Mouse (Mus musculus) macrophage (primary cell): ENCODE data around the gene Cdhr3. TPM values are rescaled to one million over a fixed set of nuclear protein-coding genes. Genes with fewer than 3 reads are reported as not detected.

Source experiments
- H3K27ac ChIP-seq: fragments of 350-480 bp; formaldehyde crosslinking; 2 replicates; pipeline ENCODE4 v1.9.0; 2021
- H3K36me3 ChIP-seq: fragments of 350-480 bp; formaldehyde crosslinking; 2 replicates; pipeline ENCODE4 v1.9.0; 2021; ENCODE audit errors: inconsistent target
- H3K4me3 ChIP-seq: fragments of 350-480 bp; formaldehyde crosslinking; 2 replicates; pipeline ENCODE4 v1.9.0; 2021; ENCODE audit errors: inconsistent target
- H3K79me2 ChIP-seq: fragments of 350-480 bp; formaldehyde crosslinking; 2 replicates; pipeline ENCODE4 v1.9.0; 2021; ENCODE audit errors: inconsistent target
- WGBS: methylation state at CpG from one replicate; pipeline ENCODE4 v1.1.7; 2026; ENCODE audit warnings: inconsistent platforms; ENCODE audit not compliant: missing documents; 5-methylcytosine and 5-hydroxymethylcytosine counted together
- polyA plus RNA-seq: library from polyadenylated mRNA; stranded (reverse); fragments of 250-400 nt; gene quantifications from 3 replicates; pipeline ENCODE4 v1.2.4, GENCODE M21; 2018; ENCODE audit warnings: inconsistent platforms

The Cdhr3 gene
- polyA plus RNA-seq, 1 experiment from 2014 or later = not detected

DNA sequence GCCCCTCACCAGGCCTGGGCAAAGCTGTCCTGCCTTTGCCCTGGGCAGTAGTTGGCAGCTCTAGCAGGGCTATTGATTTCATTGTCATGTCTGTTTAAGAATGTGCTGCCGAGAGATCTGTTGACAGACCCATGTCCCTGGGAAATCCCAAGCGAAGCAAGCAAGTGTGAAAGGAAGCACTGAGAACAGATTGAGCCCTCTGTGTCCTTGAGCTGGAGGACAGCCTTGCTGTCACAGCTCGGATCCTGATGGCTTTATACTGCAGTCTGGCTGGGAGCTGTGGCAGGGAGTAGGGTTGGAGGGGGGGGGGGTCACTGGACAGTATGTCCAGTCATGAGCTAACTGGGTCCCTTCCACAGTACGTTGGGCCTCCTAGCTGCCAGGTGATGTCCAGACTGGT is 13.0 kb upstream of the Cdhr3 start:
- Histone ChIP-seq H3K27ac (no peak overlapping the region), H3K36me3 (no peaks in the 10 kb centered on the region), H3K79me2 (no peaks in the 10 kb centered on the region), H3K4me3 (no peak overlapping the region)
- 96% methylated on average over 4 of the region's 4 CpGs for WGBS

DNA sequence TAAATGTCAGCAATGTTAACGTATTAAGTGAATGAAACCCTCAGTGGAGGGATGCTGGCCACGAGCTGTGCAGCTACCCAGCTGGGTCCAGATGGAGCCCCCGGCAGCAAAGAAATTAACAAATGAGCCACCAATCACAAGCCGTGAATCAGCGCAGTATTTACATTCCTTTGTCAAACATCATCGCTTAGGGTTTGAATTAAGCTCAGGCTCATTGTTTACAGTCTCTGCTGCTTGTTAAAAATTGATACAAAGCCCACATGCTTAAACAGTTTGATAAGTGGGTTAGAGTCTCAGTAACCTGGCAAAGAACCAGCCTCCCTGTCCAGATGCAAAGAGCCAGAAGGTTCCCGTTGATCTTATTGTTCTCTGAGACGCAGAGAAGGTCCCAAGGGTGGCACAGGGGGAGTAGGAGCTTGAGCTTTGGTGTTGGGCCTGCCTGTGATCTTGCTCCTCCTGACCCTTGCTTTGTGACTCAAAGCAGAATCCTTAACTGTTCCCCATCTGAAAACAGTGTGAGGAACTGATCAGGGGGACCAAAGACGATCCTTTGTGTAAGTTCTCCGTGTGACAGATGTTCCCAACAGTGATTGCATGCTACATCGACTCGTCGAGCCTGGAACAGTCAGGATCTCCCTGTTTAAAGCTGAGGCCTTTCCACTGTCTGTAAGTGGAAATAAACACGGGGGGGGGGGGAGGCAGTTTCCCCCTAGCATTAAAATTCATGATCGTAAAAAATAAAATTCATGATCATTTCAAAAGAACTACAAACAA is 9.9 kb upstream of the Cdhr3 start:
- Histone ChIP-seq H3K27ac (no peak overlapping the region), H3K4me3 (no peak overlapping the region), H3K79me2 (no peaks in the 10 kb centered on the region), H3K36me3 (no peaks in the 10 kb centered on the region)
- WGBS = 84% methylated on average over 12 of the region's 15 CpGs

DNA sequence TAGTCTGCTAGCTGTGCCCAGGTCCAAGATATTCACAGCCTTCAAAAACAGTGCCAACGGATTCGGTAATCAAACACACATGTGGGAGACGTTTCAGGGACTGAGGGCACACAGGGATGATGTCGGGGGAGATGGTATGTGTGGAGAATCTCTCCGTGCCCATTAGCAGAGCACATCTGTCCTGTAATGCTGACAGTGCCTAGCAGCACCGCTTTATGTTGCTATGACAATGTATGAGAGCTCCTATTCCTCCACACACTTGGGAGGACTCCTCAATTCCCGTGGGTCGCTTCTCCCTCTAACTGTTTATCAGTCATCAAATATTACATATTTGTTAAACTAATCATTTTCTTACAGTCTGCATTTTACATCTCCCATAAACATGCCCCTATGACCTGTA is 9.0 kb upstream of the Cdhr3 start:
- 94% methylated on average over 8 of the region's 8 CpGs for WGBS
- Histone ChIP-seq H3K27ac (no peak overlapping the region), H3K36me3 (no peaks in the 10 kb centered on the region), H3K79me2 (no peaks in the 10 kb centered on the region), H3K4me3 (no peak overlapping the region)

DNA sequence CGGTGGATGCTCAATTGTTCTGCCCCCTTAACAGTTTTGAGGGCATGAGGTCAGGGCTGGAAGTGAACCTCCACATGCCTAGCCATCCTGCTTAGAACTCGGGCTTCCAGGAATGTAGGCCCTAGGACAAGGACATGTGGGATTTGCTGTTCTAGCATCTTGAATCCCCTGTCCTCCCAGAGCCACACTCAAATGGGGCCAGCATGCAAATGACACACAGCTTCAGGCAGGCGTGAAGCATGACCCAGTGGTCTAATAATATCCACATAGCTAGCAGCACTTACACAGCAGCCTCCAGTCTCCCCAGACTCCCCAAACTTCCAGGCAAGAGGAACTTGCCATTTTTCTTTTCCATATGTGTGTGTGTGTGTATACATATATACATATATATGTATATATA is 3.3 kb upstream of the Cdhr3 start:
- Histone ChIP-seq H3K4me3 (no peak overlapping the region), H3K36me3 (no peaks in the 10 kb centered on the region), H3K79me2 (no peaks in the 10 kb centered on the region), H3K27ac (no peak overlapping the region)
- WGBS = 96% methylated on average over 3 of the region's 3 CpGs

DNA sequence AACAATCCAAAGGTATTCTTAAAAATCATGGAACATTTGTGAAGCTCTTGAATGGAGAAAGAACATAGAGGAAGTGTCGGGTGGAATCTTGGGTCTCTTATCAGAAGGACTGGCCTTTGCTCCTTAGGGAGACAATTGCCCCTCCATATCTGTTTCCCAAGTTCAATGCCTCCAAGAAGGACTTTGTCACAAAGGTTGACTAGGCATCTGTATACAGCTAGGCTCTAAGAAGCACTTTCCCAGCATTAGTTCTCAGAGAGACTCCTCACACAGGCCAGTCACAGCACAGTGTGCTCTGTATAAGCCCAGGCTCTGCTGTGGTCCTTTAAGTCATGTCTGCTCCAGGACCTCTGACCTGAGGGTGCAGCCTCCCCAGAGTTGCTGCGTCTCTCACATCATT is 479 bp downstream of the Cdhr3 start:
- 92% methylated on average over 2 of the region's 2 CpGs for whole genome bisulfite sequencing
- no peaks in the 10 kb centered on the region for H3K79me2 ChIP-seq
- H3K4me3 ChIP-seq = no peak overlapping the region

DNA sequence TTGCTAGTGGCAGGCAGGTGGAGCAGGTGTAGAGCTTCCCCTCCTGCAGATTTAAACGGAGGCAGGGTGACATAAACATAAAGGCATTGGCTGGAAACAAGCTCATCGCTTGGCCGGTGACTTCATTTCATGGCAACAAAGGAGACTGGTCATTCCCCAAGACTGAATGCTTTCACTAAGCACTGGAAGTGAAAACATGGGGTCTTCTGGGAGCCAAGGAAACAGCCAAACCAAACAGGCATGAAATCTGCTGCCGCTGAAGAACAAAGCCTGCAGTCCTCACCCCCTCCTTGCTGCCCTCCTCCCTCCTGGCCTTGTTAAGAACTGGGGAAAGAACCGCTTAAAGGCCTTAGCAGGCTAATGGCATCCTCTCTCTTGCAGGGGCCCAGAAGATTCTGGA is 6.5 kb downstream of the Cdhr3 start:
- 82% methylated on average over 5 of the region's 5 CpGs for WGBS
- Histone ChIP-seq H3K36me3 (no peaks in the 10 kb centered on the region), H3K79me2 (no peaks in the 10 kb centered on the region), H3K4me3 (no peak overlapping the region), H3K27ac (no peak overlapping the region)

More for the DNA sequence above, 479 bp downstream of the Cdhr3 start:
- H3K36me3 ChIP-seq = no peaks in the 10 kb centered on the region
- no peak overlapping the region for H3K27ac ChIP-seq

DNA sequence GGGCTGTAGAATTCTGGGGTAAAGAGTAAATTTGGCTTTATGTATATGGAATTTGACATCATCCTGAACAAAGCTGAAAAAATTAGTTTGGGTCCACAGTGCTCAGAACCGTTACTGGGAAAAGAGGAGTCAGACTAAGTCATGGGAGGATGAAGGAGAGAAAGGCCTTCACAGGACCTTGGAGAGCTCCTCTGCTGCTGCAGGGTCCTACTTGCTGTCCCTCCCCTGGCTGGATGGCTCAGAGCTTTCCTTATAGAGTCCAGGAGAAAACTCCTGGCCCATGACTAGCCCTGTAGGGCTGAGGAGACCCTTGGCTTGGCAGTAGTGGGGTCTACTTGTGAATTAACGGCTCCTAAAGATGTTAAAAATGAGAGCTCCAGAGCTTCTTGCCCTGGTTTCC is 8.0 kb downstream of the Cdhr3 start:
- Histone ChIP-seq H3K27ac (no peak overlapping the region), H3K36me3 (no peaks in the 10 kb centered on the region), H3K4me3 (no peak overlapping the region), H3K79me2 (no peaks in the 10 kb centered on the region)
- 31% methylated on average over 2 of the region's 2 CpGs for WGBS

DNA sequence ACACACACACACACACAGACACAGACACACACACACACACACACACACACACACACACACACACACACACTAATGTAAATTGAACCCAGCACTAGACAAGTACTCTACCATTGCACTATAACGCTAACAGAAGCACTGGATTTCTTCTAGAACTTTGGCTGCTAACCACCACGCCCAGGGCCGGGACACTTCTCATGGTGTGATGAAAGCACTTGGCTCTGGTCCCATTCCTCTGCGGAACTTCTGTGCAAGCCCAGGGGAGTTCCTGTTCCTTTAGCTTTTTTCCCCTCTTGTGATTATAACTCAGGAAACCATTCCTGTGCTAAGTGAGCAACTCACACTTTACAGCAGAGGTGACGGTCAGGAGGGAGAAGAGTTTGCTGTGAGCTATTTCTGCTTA is 9.3 kb downstream of the Cdhr3 start:
- WGBS = 3% methylated on average over 4 of the region's 5 CpGs
- H3K27ac ChIP-seq = no peak overlapping the region

DNA sequence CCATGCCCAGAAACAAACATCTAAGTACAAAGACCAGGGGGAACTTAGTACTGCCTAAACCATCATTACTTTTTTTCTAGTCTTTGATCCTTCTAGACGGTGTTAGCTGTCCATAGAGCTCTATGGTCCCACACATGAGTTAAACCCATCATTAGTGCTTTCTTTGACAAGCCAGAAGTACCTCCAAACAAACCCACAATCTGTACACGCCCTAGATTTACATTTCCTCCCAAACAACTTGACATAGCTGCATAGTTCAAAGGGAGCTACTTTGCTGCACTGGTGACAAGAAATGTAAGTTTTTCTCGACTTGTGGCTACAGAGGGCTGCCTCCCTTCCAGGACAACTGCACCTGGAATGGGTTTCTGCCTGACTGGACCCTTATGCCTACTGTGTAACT is 16.4 kb downstream of the Cdhr3 start:
- H3K36me3 ChIP-seq = no peaks in the 10 kb centered on the region
- WGBS = 72% methylated on average over 3 of the region's 3 CpGs

More for the DNA sequence above, 9.3 kb downstream of the Cdhr3 start:
- H3K79me2 ChIP-seq = no peaks in the 10 kb centered on the region
- H3K36me3 ChIP-seq = no peaks in the 10 kb centered on the region
- no peak overlapping the region for H3K4me3 ChIP-seq

DNA sequence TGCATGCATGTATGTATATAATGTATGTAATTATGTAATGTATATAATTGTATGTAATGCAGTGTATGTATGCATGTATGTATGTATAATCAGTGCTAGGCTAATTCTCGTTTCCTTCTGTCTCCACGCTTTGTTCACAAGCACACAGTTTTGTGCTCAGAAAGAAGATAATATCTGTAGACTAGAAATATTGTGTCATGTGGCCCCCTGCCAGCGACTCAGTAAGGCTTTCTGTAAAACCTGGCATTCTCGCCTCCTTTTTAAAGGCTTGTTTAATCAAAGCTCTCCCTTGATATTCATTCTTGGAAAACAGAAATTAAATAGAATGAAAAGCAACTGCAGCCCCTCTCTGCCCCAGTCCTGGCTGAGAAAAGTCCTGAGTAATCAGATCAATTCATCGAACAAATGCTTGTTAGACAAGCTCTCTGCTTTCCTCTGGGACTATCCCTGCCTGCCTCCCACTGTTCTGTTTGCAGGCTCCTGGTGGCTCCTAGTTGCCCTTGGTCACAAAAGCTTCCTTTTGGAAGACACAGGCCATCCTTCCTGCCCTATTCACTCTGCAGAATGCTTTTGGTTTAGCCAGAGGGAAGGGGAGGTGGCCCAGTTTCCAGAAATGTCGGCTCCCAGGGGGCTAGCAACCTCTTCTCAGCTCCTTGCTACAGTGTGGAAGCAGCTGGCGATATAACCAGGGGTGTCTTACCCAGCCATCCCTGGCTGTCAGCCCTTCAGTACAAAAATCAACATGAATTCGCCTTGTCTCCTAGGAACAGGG is 20.6 kb downstream of the Cdhr3 start:
- H3K79me2 ChIP-seq = no peaks in the 10 kb centered on the region
- no peaks in the 10 kb centered on the region for H3K36me3 ChIP-seq
- 84% methylated on average over 8 of the region's 8 CpGs for WGBS
- H3K27ac ChIP-seq = no peak overlapping the region
- H3K4me3 ChIP-seq = no peak overlapping the region

More for the DNA sequence above, 16.4 kb downstream of the Cdhr3 start:
- H3K4me3 ChIP-seq = no peak overlapping the region
- H3K79me2 ChIP-seq = no peaks in the 10 kb centered on the region
- no peak overlapping the region for H3K27ac ChIP-seq

DNA sequence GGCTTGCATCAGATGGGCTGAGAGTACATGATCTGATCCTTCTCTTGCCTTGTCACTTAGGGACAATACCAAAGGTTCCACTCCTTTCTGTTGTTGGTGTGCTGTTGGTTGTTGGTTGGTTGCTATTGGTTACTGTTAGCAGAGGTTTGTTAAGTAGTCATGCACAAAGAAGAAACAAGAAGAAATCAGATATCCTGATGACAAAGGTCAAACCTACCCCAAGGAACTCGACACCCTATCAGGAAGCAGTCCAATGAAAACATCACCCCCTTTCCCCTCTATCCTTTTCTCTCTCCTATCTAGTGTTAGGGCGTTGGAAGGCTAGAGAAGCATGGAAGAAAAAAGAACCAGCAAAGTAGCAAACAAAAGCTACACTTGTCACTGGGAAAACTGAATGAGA is 23.7 kb downstream of the Cdhr3 start:
- Histone ChIP-seq H3K36me3 (no peaks in the 10 kb centered on the region), H3K27ac (no peak overlapping the region), H3K4me3 (no peak overlapping the region), H3K79me2 (no peaks in the 10 kb centered on the region)
- 100% methylated on average over 2 of the region's 2 CpGs for WGBS

DNA sequence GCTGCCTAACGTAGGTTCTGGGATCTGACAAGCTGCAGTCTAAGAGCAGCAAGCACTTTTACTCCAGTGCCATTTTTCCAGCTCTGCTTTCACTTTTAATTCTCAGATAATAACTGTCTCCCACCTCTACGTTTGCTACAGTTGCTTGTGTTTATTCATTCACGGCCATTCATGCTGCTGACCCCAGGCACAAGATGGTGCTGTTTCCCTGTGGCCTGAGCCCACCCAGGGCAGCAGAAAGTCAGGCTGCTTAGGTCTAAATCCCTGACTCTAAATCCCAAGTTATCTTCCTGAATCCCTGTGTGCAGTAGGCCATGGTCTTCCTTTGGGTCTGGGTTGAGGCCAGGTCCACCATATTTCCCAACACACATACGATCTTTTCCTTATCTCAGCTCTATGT is 26.3 kb downstream of the Cdhr3 start:
- no peaks in the 10 kb centered on the region for H3K36me3 ChIP-seq
- no peak overlapping the region for H3K4me3 ChIP-seq
- no peaks in the 10 kb centered on the region for H3K79me2 ChIP-seq
- 90% methylated on average over 4 of the region's 4 CpGs for WGBS
- H3K27ac ChIP-seq = no peak overlapping the region

DNA sequence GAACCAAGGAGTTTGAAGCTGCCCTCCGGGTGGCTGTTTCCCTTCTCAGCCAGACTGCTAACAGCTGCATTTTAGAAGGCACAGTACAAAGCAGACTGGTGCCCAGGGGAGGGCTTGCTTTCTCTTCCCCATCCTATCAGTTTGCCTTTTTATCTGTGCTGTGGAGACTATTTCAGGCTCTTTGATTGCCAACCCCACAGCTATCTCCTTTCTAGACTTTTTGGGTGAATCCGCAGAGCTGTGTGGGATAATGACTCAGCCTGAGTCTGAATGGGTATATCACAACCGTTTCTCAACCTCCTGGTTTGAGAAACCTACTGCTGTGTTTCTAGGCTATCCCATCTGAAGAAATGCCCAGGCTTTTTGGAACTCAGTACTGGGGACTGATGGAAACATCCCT is 27.5 kb downstream of the Cdhr3 start:
- Histone ChIP-seq H3K79me2 (no peaks in the 10 kb centered on the region), H3K4me3 (no peak overlapping the region), H3K27ac (no peak overlapping the region), H3K36me3 (no peaks in the 10 kb centered on the region)
- 54% methylated on average over 3 of the region's 3 CpGs for WGBS

DNA sequence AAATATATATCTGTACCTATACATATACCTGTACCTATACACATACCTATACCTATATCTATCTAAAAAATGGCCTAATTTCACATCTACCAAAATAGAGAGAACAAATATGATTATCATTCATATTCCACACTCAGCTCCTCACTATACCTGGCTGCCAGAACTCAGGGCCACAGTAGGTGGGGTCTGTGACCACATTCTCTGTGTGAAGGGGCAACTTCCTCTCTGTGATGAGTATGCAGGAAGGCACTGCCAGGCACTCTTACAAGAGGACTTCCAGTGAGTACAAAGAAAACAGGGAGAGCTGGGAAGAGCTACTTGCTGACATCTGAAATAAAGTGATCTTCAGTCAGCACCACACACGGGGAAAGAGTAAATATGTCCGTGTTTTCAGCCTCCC is 28.4 kb downstream of the Cdhr3 start:
- H3K27ac ChIP-seq = no peak overlapping the region
- H3K79me2 ChIP-seq = no peaks in the 10 kb centered on the region
- no peak overlapping the region for H3K4me3 ChIP-seq
- 50% methylated on average over 2 of the region's 2 CpGs for WGBS
- H3K36me3 ChIP-seq = no peaks in the 10 kb centered on the region

DNA sequence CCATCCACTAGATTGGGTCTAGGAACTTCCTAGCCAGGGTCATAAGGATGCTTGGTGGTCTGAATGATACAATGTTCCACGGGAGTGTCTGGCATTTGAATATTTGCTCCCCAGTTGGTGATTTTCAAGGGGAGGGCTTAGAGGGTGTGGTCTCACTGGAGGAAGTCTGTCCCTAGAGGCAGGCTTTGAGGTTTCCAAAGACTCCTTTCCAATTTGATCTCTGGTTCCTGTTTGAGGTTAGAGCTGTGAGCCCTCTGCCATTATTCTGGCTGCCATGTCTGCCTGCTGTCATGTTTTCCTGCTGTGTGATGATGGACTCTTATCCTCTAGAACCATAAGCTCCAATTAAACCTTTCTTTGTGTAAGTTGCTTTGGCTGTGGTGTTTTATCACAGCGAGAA is 29.4 kb downstream of the Cdhr3 start:
- Histone ChIP-seq H3K27ac (no peak overlapping the region), H3K36me3 (no peaks in the 10 kb centered on the region), H3K4me3 (no peak overlapping the region), H3K79me2 (no peaks in the 10 kb centered on the region)
- 72% methylated on average over 2 of the region's 2 CpGs for WGBS
